Mouse (Mus musculus) cerebellum, adult 2 months (tissue): ENCODE measurements at regions not wholly inside any gene's neighbourhood (a gene's known extent, or its start where the extent isn't known, plus 50 kb on each side); places are given as distances from the start of the nearest gene placed in this dataset.

Experiments used
- DNase-seq, 2 experiments: peaks; one replicate each; pipeline ENCODE4 v3.0.0; 2021
- H3K27ac ChIP-seq: fragments of 200-500 bp; 2 replicates; pipeline ENCODE4 v1.5.1; 2012; ENCODE audit warnings: low read length, control low read depth, inconsistent platforms; ENCODE audit not compliant: insufficient read depth
- H3K27me3 ChIP-seq: fragments of 200-500 bp; 2 replicates; pipeline ENCODE4 v1.6.1; 2012; ENCODE audit warnings: inconsistent platforms, mild to moderate bottlenecking, low read length, moderate library complexity; ENCODE audit not compliant: control insufficient read depth, insufficient read depth
- H3K4me1 ChIP-seq: fragments of 200-500 bp; 2 replicates; pipeline ENCODE4 v1.6.1; 2011; ENCODE audit warnings: low read length; ENCODE audit not compliant: control insufficient read depth, insufficient read depth
- H3K4me3 ChIP-seq: fragments of 200-500 bp; replicated peaks from 2 replicates; pipeline ENCODE3; 2011; ENCODE audit warnings: mild to moderate bottlenecking, low read depth, low read length, control low read depth; ENCODE audit not compliant: insufficient read depth
- CTCF ChIP-seq: fragments of 200-500 bp; IDR thresholded peaks from 2 replicates; pipeline ENCODE4 v1.5.1; 2011; ENCODE audit warnings: low read depth, mild to moderate bottlenecking, control low read depth, low read length, moderate library complexity, borderline replicate concordance; ENCODE audit not compliant: insufficient read depth
- POLR2A ChIP-seq: fragments of 200-500 bp; IDR thresholded peaks from 2 replicates; pipeline ENCODE4 v1.6.1; 2011; ENCODE audit warnings: low read length, control low read depth, borderline replicate concordance; ENCODE audit not compliant: insufficient read depth
- WGBS: fragments of 180-500 bp; shearing (Covaris S2); methylation state at CpG from one replicate; pipeline ENCODE4 v1.1.7; 2018; 5-methylcytosine and 5-hydroxymethylcytosine counted together

GRCm38 (mm10) chr14:99734200-99734567, 435.7 kb downstream of the Klf5 start:
- no peak overlapping the region for H3K27ac ChIP-seq
- H3K27me3 ChIP-seq: no peaks in the 10 kb centered on the region
- H3K4me3 ChIP-seq: no peak overlapping the region
- TF ChIP-seq CTCF: no peak
- TF ChIP-seq POLR2A: no peak
- DNase-seq: no peak
- H3K4me1 ChIP-seq: no peaks in the 10 kb centered on the region
- WGBS: 89% methylated on average over 7 of the region's 7 CpGs

- peak in 1 of 2 experiments; percentile 11 for DNase-seq
- TF ChIP-seq CTCF (no peak), POLR2A (no peak)
- WGBS: 67% methylated on average over 17 of the region's 17 CpGs
Observed at GRCm38 (mm10) chr14:99743625-99744297, 445.3 kb downstream of the Klf5 start.

DNA sequence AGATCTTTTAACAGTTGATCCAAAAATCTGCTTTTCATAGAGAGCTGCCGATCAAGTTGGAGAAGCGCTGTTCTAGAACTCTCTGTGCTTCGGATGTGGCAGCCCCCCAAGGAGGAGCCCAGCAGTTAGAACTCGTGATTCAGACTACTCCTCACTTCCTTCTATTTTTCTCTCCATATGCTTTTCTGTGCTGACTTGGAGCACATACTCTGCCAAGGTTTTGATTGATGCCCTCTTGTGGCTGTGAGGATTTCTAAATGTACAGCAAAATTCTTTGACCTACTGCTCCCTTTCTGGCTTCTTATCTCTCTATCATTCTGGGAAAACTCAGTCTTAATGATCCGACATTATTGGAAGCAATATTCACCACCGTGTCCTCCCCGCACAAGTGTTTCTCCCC, 446.7 kb downstream of the Klf5 start:
- no peak for TF ChIP-seq POLR2A
- TF ChIP-seq CTCF: no peak
- no peak overlapping the region for H3K27ac ChIP-seq
- no peaks in the 10 kb centered on the region for H3K27me3 ChIP-seq
- WGBS: 74% methylated on average over 7 of the region's 7 CpGs
- H3K4me3 ChIP-seq: no peak overlapping the region
- no peaks in the 10 kb centered on the region for H3K4me1 ChIP-seq
- DNase-seq: no peak

More at GRCm38 (mm10) chr14:99743625-99744297, 445.3 kb downstream of the Klf5 start:
- no peaks in the 10 kb centered on the region for H3K27me3 ChIP-seq
- H3K4me3 ChIP-seq: no peak overlapping the region
- no peak overlapping the region for H3K27ac ChIP-seq
- no peaks in the 10 kb centered on the region for H3K4me1 ChIP-seq

DNA sequence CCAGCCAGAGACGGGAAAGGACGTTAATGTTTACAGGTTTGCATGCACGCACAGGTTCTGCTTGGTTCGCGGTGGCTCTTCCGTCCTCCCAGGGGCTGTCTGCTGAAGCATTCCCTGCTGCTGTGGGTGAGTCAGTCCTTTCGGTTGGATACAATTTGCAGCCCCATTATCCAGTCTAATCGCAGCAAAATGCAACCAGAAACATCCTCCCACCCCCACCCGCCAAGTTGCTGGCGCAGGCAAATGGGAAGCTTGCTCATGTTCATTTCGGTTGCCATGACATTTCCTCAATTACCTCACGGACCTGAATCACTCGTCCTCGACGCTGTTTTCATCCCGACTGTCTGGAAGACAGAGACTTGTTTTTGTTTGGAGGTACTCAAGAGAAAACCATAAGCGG, 449.7 kb downstream of the Klf5 start:
- no peak for DNase-seq
- Histone ChIP-seq H3K4me3 (no peak overlapping the region), H3K27me3 (no peaks in the 10 kb centered on the region), H3K4me1 (no peaks in the 10 kb centered on the region), H3K27ac (no peak overlapping the region)
- no peak for TF ChIP-seq POLR2A
- no peak for TF ChIP-seq CTCF
- 59% methylated on average over 17 of the region's 17 CpGs for WGBS

DNA sequence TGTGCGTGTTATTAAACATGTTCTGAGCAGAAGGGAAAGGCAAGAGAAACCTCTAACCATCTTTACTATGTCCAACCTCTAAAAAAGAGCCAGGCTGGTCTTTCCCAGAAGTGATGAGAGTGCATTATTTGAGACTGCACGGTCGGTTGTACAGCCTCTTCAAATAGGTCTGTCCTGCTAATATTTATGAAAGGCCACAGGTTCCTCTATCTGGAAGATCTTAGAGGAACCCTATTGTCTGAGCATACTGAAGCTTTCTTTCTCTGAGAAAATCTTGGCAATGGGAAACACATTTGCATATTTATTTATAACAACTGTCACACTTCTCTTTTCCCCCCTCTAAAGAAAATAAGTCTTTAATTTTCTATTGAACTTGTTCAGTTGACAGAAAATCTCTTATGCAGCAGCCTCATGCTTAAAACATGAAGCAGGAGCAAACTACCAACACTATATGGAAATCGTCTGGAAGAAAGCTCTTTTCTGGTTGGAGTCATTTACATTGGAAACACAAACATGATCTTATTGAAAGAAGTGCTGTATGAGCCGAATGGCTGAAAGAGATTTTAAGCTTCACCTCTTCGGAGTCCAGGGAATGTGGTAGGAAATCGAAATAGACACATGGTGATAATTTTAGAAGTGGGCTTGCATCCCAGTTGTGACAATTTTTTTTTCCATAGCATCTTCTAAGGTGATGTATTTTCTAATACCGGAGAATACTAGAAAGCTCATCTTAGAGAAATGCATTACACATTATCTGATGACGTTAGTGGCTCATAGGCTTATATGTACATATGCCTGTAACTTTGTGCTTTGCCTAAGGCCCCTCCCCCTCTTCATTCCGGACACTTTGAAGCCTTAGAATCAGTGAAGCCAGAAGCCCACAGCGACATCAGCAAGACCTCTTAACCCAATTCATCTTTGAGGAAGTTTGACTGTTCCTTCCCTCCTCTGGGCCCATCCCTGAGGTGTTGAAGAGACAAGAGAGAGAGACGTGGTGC, 451.1 kb downstream of the Klf5 start:
- DNase-seq: no peak
- H3K4me1 ChIP-seq: no peaks in the 10 kb centered on the region
- H3K27me3 ChIP-seq: no peaks in the 10 kb centered on the region
- H3K4me3 ChIP-seq: no peak overlapping the region
- WGBS: 42% methylated on average over 12 of the region's 12 CpGs
- TF ChIP-seq CTCF: no peak
- TF ChIP-seq POLR2A: no peak
- no peak overlapping the region for H3K27ac ChIP-seq

GRCm38 (mm10) chr14:99758045-99758444, 459.6 kb downstream of the Klf5 start:
- 62% methylated on average over 5 of the region's 5 CpGs for WGBS
- no peak overlapping the region for H3K4me3 ChIP-seq
- no peak for DNase-seq
- no peak overlapping the region for H3K27ac ChIP-seq
- no peaks in the 10 kb centered on the region for H3K4me1 ChIP-seq
- H3K27me3 ChIP-seq: no peaks in the 10 kb centered on the region
- TF ChIP-seq POLR2A: no peak
- TF ChIP-seq CTCF: no peak

DNA sequence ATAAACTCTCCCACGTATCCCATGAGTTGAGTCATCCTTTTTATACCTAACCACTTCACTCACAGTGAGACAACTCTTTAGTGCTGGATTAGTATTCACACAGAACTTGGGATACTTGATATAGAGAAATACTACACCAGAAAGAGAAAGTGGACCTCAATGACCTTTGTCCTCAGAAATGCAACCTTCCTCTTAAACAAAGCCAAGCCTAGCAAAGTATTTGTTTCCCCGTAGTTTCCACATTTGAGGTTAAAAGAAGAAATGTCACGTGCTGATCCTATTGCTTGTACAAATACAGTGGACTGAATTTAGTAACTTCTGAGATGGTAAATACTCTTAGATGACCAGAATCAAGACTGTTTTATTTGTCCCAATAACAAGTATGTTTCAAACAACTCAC, 464.8 kb downstream of the Klf5 start:
- 89% methylated on average over 3 of the region's 3 CpGs for WGBS
- DNase-seq: no peak
- no peak overlapping the region for H3K27ac ChIP-seq
- H3K27me3 ChIP-seq: no peaks in the 10 kb centered on the region
- no peaks in the 10 kb centered on the region for H3K4me1 ChIP-seq
- no peak overlapping the region for H3K4me3 ChIP-seq
- TF ChIP-seq CTCF: no peak

- no peak overlapping the region for H3K27ac ChIP-seq
- 85% methylated on average over 1 of the region's 1 CpGs for WGBS
- no peaks in the 10 kb centered on the region for H3K27me3 ChIP-seq
- no peaks in the 10 kb centered on the region for H3K4me1 ChIP-seq
- TF ChIP-seq POLR2A (no peak), CTCF (no peak)
- no peak for DNase-seq
- no peak overlapping the region for H3K4me3 ChIP-seq
Observed at GRCm38 (mm10) chr14:99771009-99771408, 472.5 kb downstream of the Klf5 start.
